Mouse (Mus musculus): ENCODE measurements around the gene Cplx1. TPM values are rescaled to one million over a fixed set of nuclear protein-coding genes. Genes with fewer than 3 reads are reported as not detected.

Gene Cplx1
- total and polyA plus RNA-seq, 2 experiments = not detected

- DNase-seq (ENCODE audit: extremely low read depth, low read depth, low spot score) = no peak
- no peak for TF ChIP-seq POLR2A (IDR thresholded peaks at IDR 0.05; ENCODE audit: extremely low read depth, insufficient read depth, low read length)
- TF ChIP-seq CTCF (IDR thresholded peaks at IDR 0.05; ENCODE audit: low read depth, low read length) = no peak
- H3K27ac ChIP-seq (replicated peaks; ENCODE audit: insufficient read depth, low read depth, low read length) = no peak overlapping the region
- H3K4me3 ChIP-seq (ENCODE audit: insufficient read depth, low read depth, low read length) = no peak overlapping the region
- H3K4me1 ChIP-seq (ENCODE audit: control insufficient read depth, insufficient read depth, low read length) = no peaks in the 10 kb centered on the region
- H3K36me3 ChIP-seq (ENCODE audit: control insufficient read depth, insufficient read depth, low read length) = peaks cover 47% of the 10 kb centered on the region
- no peak overlapping the region for H3K9ac ChIP-seq (ENCODE audit: low read depth, low read length)
- WGBS = 91% methylated on average over 3 of the region's 3 CpGs
- H3K27me3 ChIP-seq (ENCODE audit: control insufficient read depth, insufficient read depth, low read length) = no peaks in the 10 kb centered on the region
- peaks cover 17% of the 10 kb centered on the region for H3K79me2 ChIP-seq (ENCODE audit: control insufficient read depth, insufficient read depth, low read length)
These were observed 73.8 kb downstream of the Cplx1 start for GRCm38 (mm10) chr5:108475977-108476376.

GRCm38 (mm10) chr5:108473737-108474136, 76.1 kb downstream of the Cplx1 start:
- Histone ChIP-seq H3K27me3 (ENCODE audit: control insufficient read depth, insufficient read depth, low read length) (no peaks in the 10 kb centered on the region), H3K27ac (replicated peaks; ENCODE audit: insufficient read depth, low read depth, low read length) (no peak overlapping the region), H3K9ac (ENCODE audit: low read depth, low read length) (no peak overlapping the region), H3K4me3 (ENCODE audit: insufficient read depth, low read depth, low read length) (no peak overlapping the region), H3K4me1 (ENCODE audit: control insufficient read depth, insufficient read depth, low read length) (no peaks in the 10 kb centered on the region), H3K36me3 (ENCODE audit: control insufficient read depth, insufficient read depth, low read length) (peaks cover 44% of the 10 kb centered on the region), H3K79me2 (ENCODE audit: control insufficient read depth, insufficient read depth, low read length) (peaks cover 30% of the 10 kb centered on the region)
- TF ChIP-seq CTCF (IDR thresholded peaks at IDR 0.05; ENCODE audit: low read depth, low read length) (no peak), POLR2A (IDR thresholded peaks at IDR 0.05; ENCODE audit: extremely low read depth, insufficient read depth, low read length) (no peak)
- 81% methylated on average over 4 of the region's 4 CpGs for WGBS
- no peak for DNase-seq (ENCODE audit: extremely low read depth, low read depth, low spot score)

- TF ChIP-seq POLR2A (IDR thresholded peaks at IDR 0.05; ENCODE audit: extremely low read depth, insufficient read depth, low read length) = no peak
- TF ChIP-seq CTCF (IDR thresholded peaks at IDR 0.05; ENCODE audit: low read depth, low read length) = no peak
- Histone ChIP-seq H3K4me1 (ENCODE audit: control insufficient read depth, insufficient read depth, low read length) (peaks cover 2% of the 10 kb centered on the region; the same call in 1 of the 2 replicates), H3K27ac (replicated peaks; ENCODE audit: insufficient read depth, low read depth, low read length) (no peak overlapping the region), H3K4me3 (ENCODE audit: insufficient read depth, low read depth, low read length) (no peak overlapping the region), H3K9ac (ENCODE audit: low read depth, low read length) (no peak overlapping the region), H3K36me3 (ENCODE audit: control insufficient read depth, insufficient read depth, low read length) (peaks cover 22% of the 10 kb centered on the region), H3K79me2 (ENCODE audit: control insufficient read depth, insufficient read depth, low read length) (peaks cover 57% of the 10 kb centered on the region), H3K27me3 (ENCODE audit: control insufficient read depth, insufficient read depth, low read length) (no peaks in the 10 kb centered on the region)
- WGBS = 89% methylated on average over 7 of the region's 7 CpGs
- DNase-seq (ENCODE audit: extremely low read depth, low read depth, low spot score) = no peak
These were observed 80.2 kb downstream of the Cplx1 start for GRCm38 (mm10) chr5:108469617-108470016.

Other genes with a start within 250 kb of the Cplx1 start
- gene Pigg, start 237.4 kb downstream of the Cplx1 start, total RNA-seq (2014; rRNA removed) = 10.8 and 11.7 TPM in 2 replicates
- 4.9 and 5.6 TPM in 2 replicates for gene Pigg, start 237.4 kb downstream of the Cplx1 start, polyA plus RNA-seq (2012; rRNA removed)
- gene Gm42517, start 182.1 kb downstream of the Cplx1 start, total RNA-seq (2014; rRNA removed) = not detected in 2 replicates
- gene Gm42517, start 182.1 kb downstream of the Cplx1 start, polyA plus RNA-seq (2012; rRNA removed) = 0.06 TPM in 1 of 2 replicates, not detected in the other
- gene Pde6b, start 161.6 kb downstream of the Cplx1 start, total RNA-seq (2014; rRNA removed) = not detected in 2 replicates
- gene Pde6b, start 161.6 kb downstream of the Cplx1 start, polyA plus RNA-seq (2012; rRNA removed) = not detected in 2 replicates
- 438 and 500 TPM in 2 replicates for gene Atp5k, start 115.6 kb downstream of the Cplx1 start, total RNA-seq (2014; rRNA removed)
- 65.2 and 73.2 TPM in 2 replicates for gene Atp5k, start 115.6 kb downstream of the Cplx1 start, polyA plus RNA-seq (2012; rRNA removed)
- 1.9 and 3.0 TPM in 2 replicates for gene Mfsd7a, start 101.1 kb downstream of the Cplx1 start, total RNA-seq (2014; rRNA removed)
- 2.6 and 4.7 TPM in 2 replicates for gene Mfsd7a, start 101.1 kb downstream of the Cplx1 start, polyA plus RNA-seq (2012; rRNA removed)
- gene Pcgf3, start 88.8 kb downstream of the Cplx1 start, total RNA-seq (2014; rRNA removed) = 11.4 and 13.3 TPM in 2 replicates
- gene Pcgf3, start 88.8 kb downstream of the Cplx1 start, polyA plus RNA-seq (2012; rRNA removed) = 4.5 and 5.6 TPM in 2 replicates
- 32.7 and 39.8 TPM in 2 replicates for gene Gak, start 79.7 kb upstream of the Cplx1 start, total RNA-seq (2014; rRNA removed)
- gene Gak, start 79.7 kb upstream of the Cplx1 start, polyA plus RNA-seq (2012; rRNA removed) = 48.0 and 54.7 TPM in 2 replicates
- gene Tmem175, start 79.7 kb upstream of the Cplx1 start, total RNA-seq (2014; rRNA removed) = 6.0 and 9.9 TPM in 2 replicates
- 19.4 TPM in 2 replicates for gene Tmem175, start 79.7 kb upstream of the Cplx1 start, polyA plus RNA-seq (2012; rRNA removed)
- gene Idua, start 110.3 kb upstream of the Cplx1 start, total RNA-seq (2014; rRNA removed) = 2.1 and 2.6 TPM in 2 replicates
- gene Idua, start 110.3 kb upstream of the Cplx1 start, polyA plus RNA-seq (2012; rRNA removed) = 4.3 and 7.3 TPM in 2 replicates
- 14.0 and 16.3 TPM in 2 replicates for gene Dgkq, start 119.6 kb upstream of the Cplx1 start, total RNA-seq (2014; rRNA removed)
- 19.5 and 28.2 TPM in 2 replicates for gene Dgkq, start 119.6 kb upstream of the Cplx1 start, polyA plus RNA-seq (2012; rRNA removed)
- 121 and 190 TPM in 2 replicates for gene Slc26a1, start 125.5 kb upstream of the Cplx1 start, total RNA-seq (2014; rRNA removed)
- 261 and 264 TPM in 2 replicates for gene Slc26a1, start 125.5 kb upstream of the Cplx1 start, polyA plus RNA-seq (2012; rRNA removed)
- 20.2 and 22.7 TPM in 2 replicates for gene Fgfrl1, start 142.4 kb upstream of the Cplx1 start, total RNA-seq (2014; rRNA removed)
- gene Fgfrl1, start 142.4 kb upstream of the Cplx1 start, polyA plus RNA-seq (2012; rRNA removed) = 42.3 and 49.9 TPM in 2 replicates
- gene Rnf212, start 225.0 kb upstream of the Cplx1 start, total RNA-seq (2014; rRNA removed) = not detected in 2 replicates
- gene Rnf212, start 225.0 kb upstream of the Cplx1 start, polyA plus RNA-seq (2012; rRNA removed) = not detected in 2 replicates
- gene Tmed11, start 245.3 kb upstream of the Cplx1 start, total RNA-seq (2014; rRNA removed) = 0.46 TPM in 1 of 2 replicates, not detected in the other
- gene Tmed11, start 245.3 kb upstream of the Cplx1 start, polyA plus RNA-seq (2012; rRNA removed) = not detected in 2 replicates